Mouse (Mus musculus): ENCODE data around the gene Fermt1. TPM values are rescaled to one million over a fixed set of nuclear protein-coding genes. Genes with fewer than 3 reads are reported as not detected.
A peak's percentile ranks its signal among the peaks of the same experiment; 100 is the strongest.

Fermt1 gene
- 2.4 and 2.7 TPM in 2 replicates for total RNA-seq (2012; rRNA removed)

DNA sequence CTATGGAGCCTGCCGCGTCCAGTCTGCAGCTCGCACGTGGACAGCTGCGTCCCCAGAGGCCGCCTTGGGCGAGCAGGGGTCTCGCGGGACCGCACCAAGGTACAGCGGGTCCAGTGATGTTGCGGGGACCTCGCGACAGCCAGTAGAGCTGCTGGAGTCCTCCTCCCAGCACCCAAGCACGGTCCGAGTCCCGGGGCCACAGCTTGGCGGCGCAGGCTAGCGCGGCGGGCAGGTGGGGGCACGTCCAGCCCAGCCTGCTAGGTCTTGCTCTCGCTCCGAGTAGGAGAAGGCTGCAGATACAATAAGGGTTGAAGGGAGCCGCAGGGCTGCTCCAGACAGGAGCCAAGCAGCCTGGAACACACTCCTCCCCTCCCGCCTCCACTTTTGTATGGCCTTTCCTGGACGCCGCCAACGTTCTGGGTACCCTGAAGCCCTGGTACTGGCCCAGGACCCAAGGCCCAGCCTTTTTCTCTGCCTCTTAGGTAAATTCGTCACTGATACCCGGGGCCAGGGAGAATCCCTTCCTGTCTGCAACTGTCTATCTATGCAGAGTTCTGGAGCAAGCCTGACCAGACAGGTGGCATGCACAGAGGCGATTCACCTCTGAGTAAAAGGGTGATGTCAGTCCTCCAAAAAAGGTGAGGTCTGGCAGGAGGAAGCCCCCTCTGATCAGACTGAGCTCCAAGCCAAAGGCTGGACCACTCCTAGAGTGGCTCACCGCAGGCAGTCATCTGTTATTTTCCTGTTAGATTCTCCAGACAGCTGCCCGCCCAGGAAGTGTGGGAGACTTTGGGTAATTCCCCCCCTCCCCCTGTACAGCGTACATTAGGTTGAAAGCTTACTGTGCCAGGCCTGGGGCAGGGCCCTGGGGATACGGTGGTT, at the start of gene Fermt1:
Gene Fermt1 (minus strand): TSS at position 581 of the 882 bp plus-strand sequence.
- H3K9me3 ChIP-seq (ENCODE audit: control insufficient read depth, insufficient read depth, low read depth, low read length): no peaks in the 10 kb centered on the region
- no peak within 1 kb of the TSS for H3K27ac ChIP-seq (ENCODE audit: insufficient read depth, low read depth, low read length, poor library complexity, severe bottlenecking)
- no peak for DNase-seq (ENCODE audit: low read depth, low spot score)
- TF ChIP-seq CHD2 (IDR thresholded peaks at IDR 0.05; ENCODE audit: low read depth, low read length) (peak; percentile 80), ZC3H11A (IDR thresholded peaks at IDR 0.05; ENCODE audit: borderline replicate concordance, low read depth, low read length) (no peak), MAFK (IDR thresholded peaks at IDR 0.05; ENCODE audit: insufficient read depth, low read depth, low read length) (no peak)
- H3K4me1 ChIP-seq (ENCODE audit: control insufficient read depth in 2 of 2, insufficient read depth in 2 of 2, low read length in 2 of 2, poor library complexity in 1 of 2): no peaks in the 10 kb centered on the region
- H3K36me3 ChIP-seq (ENCODE audit: control insufficient read depth, insufficient read depth, low read length, poor library complexity, severe bottlenecking): no peaks in the 10 kb centered on the region
- in situ Hi-C loops (cut with MboI; ENCODE audit: low sequenced_read_pairs in 2 of 2, unreplicated experiment in 2 of 2): no loop called here
- peak within 1 kb of the TSS; percentile 39 for H3K9ac ChIP-seq (ENCODE audit: insufficient read depth, low read depth, low read length, poor library complexity, severe bottlenecking)
- peak within 1 kb of the TSS; percentile 52 to 61 for H3K4me3 ChIP-seq (ENCODE audit: insufficient read depth in 1 of 2, low read depth in 1 of 2, low read length in 2 of 2, poor library complexity in 1 of 2, severe bottlenecking in 1 of 2)

- DNase-seq (ENCODE audit: low read depth, low spot score): no peak
These were observed 47.2 kb upstream of the Fermt1 start for GRCm38 (mm10) chr2:132992659-132993531.

DNA sequence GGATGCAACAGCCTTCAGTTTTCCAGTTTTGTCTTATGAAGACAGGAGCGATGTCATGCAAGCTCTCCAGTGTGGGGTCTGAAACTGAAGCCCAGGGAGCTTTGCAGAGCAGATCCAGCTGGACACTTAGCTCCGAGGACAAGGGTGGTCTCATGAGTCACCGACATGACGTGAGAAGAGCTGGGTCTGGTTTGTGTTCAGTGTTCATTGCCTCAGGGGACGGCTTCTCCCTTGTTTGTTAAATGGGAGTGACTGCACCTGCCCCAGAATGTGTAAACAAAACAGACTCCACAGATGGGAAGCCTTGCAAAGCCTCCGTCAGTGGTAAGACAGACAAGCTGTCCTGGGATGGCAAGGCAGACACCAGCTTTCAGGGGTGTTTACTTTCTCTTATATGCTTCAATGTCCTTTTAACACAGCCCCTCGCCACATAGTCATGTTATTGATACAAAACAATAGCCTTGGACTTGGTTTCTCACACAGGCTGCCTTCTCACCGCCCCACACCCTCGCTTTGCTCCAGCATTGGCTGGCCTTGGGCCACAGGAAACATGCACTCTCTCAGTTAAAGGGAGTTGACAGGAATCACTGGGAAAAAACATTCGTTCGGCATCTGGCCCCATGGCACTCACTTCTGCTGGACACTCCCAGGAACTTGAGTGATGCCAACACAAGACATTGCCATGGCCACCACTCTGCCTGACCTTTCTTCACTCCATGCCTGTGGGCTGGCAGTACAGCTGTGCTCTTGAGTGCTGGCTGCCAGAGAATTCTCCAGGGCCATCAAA, 44.3 kb upstream of the Fermt1 start:
- DNase-seq (ENCODE audit: low read depth, low spot score): peak; percentile 7
- Histone ChIP-seq H3K9ac (ENCODE audit: insufficient read depth, low read depth, low read length, poor library complexity, severe bottlenecking) (no peak overlapping the region), H3K4me3 (ENCODE audit: insufficient read depth in 1 of 2, low read depth in 1 of 2, low read length in 2 of 2, poor library complexity in 1 of 2, severe bottlenecking in 1 of 2) (no peak overlapping the region), H3K9me3 (ENCODE audit: control insufficient read depth, insufficient read depth, low read depth, low read length) (no peaks in the 10 kb centered on the region), H3K36me3 (ENCODE audit: control insufficient read depth, insufficient read depth, low read length, poor library complexity, severe bottlenecking) (no peaks in the 10 kb centered on the region), H3K27ac (ENCODE audit: insufficient read depth, low read depth, low read length, poor library complexity, severe bottlenecking) (no peak overlapping the region), H3K4me1 (ENCODE audit: control insufficient read depth in 2 of 2, insufficient read depth in 2 of 2, low read length in 2 of 2, poor library complexity in 1 of 2) (no peaks in the 10 kb centered on the region)
- in situ Hi-C loops (cut with MboI; ENCODE audit: low sequenced_read_pairs in 2 of 2, unreplicated experiment in 2 of 2): no loop called here
- TF ChIP-seq ZC3H11A (IDR thresholded peaks at IDR 0.05; ENCODE audit: borderline replicate concordance, low read depth, low read length): no peak
- TF ChIP-seq CHD2 (IDR thresholded peaks at IDR 0.05; ENCODE audit: low read depth, low read length): no peak
- no peak for TF ChIP-seq MAFK (IDR thresholded peaks at IDR 0.05; ENCODE audit: insufficient read depth, low read depth, low read length)
- TF ChIP-seq HCFC1 (IDR thresholded peaks at IDR 0.05; ENCODE audit: borderline replicate concordance, insufficient read depth, low read length): no peak
- no peak for TF ChIP-seq ZNF384 (IDR thresholded peaks at IDR 0.05; ENCODE audit: low read depth, low read length)

More at GRCm38 (mm10) chr2:132992659-132993531, 47.2 kb upstream of the Fermt1 start:
- no peak for TF ChIP-seq ZNF384 (IDR thresholded peaks at IDR 0.05; ENCODE audit: low read depth, low read length)
- TF ChIP-seq ZC3H11A (IDR thresholded peaks at IDR 0.05; ENCODE audit: borderline replicate concordance, low read depth, low read length): no peak
- no peak for TF ChIP-seq MAFK (IDR thresholded peaks at IDR 0.05; ENCODE audit: insufficient read depth, low read depth, low read length)
- TF ChIP-seq CHD2 (IDR thresholded peaks at IDR 0.05; ENCODE audit: low read depth, low read length): no peak
- H3K27ac ChIP-seq (ENCODE audit: insufficient read depth, low read depth, low read length, poor library complexity, severe bottlenecking): no peak overlapping the region
- no peaks in the 10 kb centered on the region for H3K4me1 ChIP-seq (ENCODE audit: control insufficient read depth in 2 of 2, insufficient read depth in 2 of 2, low read length in 2 of 2, poor library complexity in 1 of 2)
- no peak overlapping the region for H3K4me3 ChIP-seq (ENCODE audit: insufficient read depth in 1 of 2, low read depth in 1 of 2, low read length in 2 of 2, poor library complexity in 1 of 2, severe bottlenecking in 1 of 2)
- no peaks in the 10 kb centered on the region for H3K36me3 ChIP-seq (ENCODE audit: control insufficient read depth, insufficient read depth, low read length, poor library complexity, severe bottlenecking)
- no peak overlapping the region for H3K9ac ChIP-seq (ENCODE audit: insufficient read depth, low read depth, low read length, poor library complexity, severe bottlenecking)
- H3K9me3 ChIP-seq (ENCODE audit: control insufficient read depth, insufficient read depth, low read depth, low read length): no peaks in the 10 kb centered on the region
- in situ Hi-C loops (cut with MboI; ENCODE audit: low sequenced_read_pairs in 2 of 2, unreplicated experiment in 2 of 2): no loop called here

GRCm38 (mm10) chr2:132973346-132973745, 27.6 kb upstream of the Fermt1 start:
- no peak for DNase-seq (ENCODE audit: low read depth, low spot score)
- Histone ChIP-seq H3K9me3 (ENCODE audit: control insufficient read depth, insufficient read depth, low read depth, low read length) (no peaks in the 10 kb centered on the region), H3K4me3 (ENCODE audit: insufficient read depth in 1 of 2, low read depth in 1 of 2, low read length in 2 of 2, poor library complexity in 1 of 2, severe bottlenecking in 1 of 2) (no peak overlapping the region), H3K36me3 (ENCODE audit: control insufficient read depth, insufficient read depth, low read length, poor library complexity, severe bottlenecking) (no peaks in the 10 kb centered on the region), H3K4me1 (ENCODE audit: control insufficient read depth in 2 of 2, insufficient read depth in 2 of 2, low read length in 2 of 2, poor library complexity in 1 of 2) (no peaks in the 10 kb centered on the region), H3K27ac (ENCODE audit: insufficient read depth, low read depth, low read length, poor library complexity, severe bottlenecking) (no peak overlapping the region), H3K9ac (ENCODE audit: insufficient read depth, low read depth, low read length, poor library complexity, severe bottlenecking) (no peak overlapping the region)
- TF ChIP-seq HCFC1 (IDR thresholded peaks at IDR 0.05; ENCODE audit: borderline replicate concordance, insufficient read depth, low read length) (no peak), ZNF384 (IDR thresholded peaks at IDR 0.05; ENCODE audit: low read depth, low read length) (0 out of 2 replicates have a peak, but pooled peaks have one; percentile 15), MAFK (IDR thresholded peaks at IDR 0.05; ENCODE audit: insufficient read depth, low read depth, low read length) (no peak)
- in situ Hi-C loops (cut with MboI; ENCODE audit: low sequenced_read_pairs in 2 of 2, unreplicated experiment in 2 of 2): no loop called here

Data from ES-E14 (cell line).